In genomic region chr9:49760571-49760970, GRCm38 (mm10) we compare ENCODE assay signal across 15 mouse cellular contexts.
"Had no signal": no experiment of that assay in that cellular context is flagged by ENCODE, and none has a peak within 500 bp of the region (broad histone marks: within the 10 kb centered on the region; RNA-seq: fewer than 3 reads in every experiment).

No protein-coding gene starts in this region.

- H3K9me3 ChIP-seq: midbrain, embryonic 10.5 days; midbrain, embryonic 12.5 days; neural tube, embryonic 12.5 days; stomach, embryonic 15.5 days had no signal

- ATAC-seq: midbrain, embryonic 16.5 days had no signal

- H3K4me3 ChIP-seq: midbrain, embryonic 10.5 days; midbrain, embryonic 12.5 days; neural tube, embryonic 12.5 days; stomach, embryonic 15.5 days had no signal

- H3K4me2 ChIP-seq: lung, embryonic 14.5 days; midbrain, embryonic 12.5 days; neural tube, embryonic 12.5 days; stomach, embryonic 15.5 days had no signal

- H3K27ac ChIP-seq: midbrain, embryonic 10.5 days; midbrain, embryonic 12.5 days; neural tube, embryonic 12.5 days; stomach, embryonic 15.5 days; stomach, postnatal 0 days had no signal

- DNase-seq: lung, adult 18-20 months; lung, embryonic 14.5 days; lung, postnatal 10 days; lung, postnatal 4 days; midbrain, embryonic 14.5 days; right cerebral cortex, postnatal 14 days; thymus, adult 2 months; thymus, postnatal 25 days; thymus, postnatal 4 days had no signal

- H3K27me3 ChIP-seq: midbrain, embryonic 12.5 days; neural tube, embryonic 12.5 days; stomach, embryonic 15.5 days had no signal

- H3K9ac ChIP-seq: lung, embryonic 14.5 days; midbrain, embryonic 12.5 days; neural tube, embryonic 12.5 days; stomach, embryonic 15.5 days had no signal

- H3K36me3 ChIP-seq: midbrain, embryonic 10.5 days; midbrain, embryonic 12.5 days; neural tube, embryonic 12.5 days; stomach, embryonic 15.5 days had no signal
